Mouse (Mus musculus) thymus, adult 2 months (tissue): ENCODE data around the gene Aifm1. TPM values are rescaled to one million over a fixed set of nuclear protein-coding genes. Genes with fewer than 3 reads are reported as not detected.
A peak's percentile ranks its signal among the peaks of the same experiment; 100 is the strongest.

Source experiments
- DNase-seq: peaks from one replicate; pipeline ENCODE4 v3.0.0; 2021
- H3K27ac ChIP-seq: fragments of 200-500 bp; 2 replicates; pipeline ENCODE4 v1.5.1; 2012; ENCODE audit warnings: low read length, control low read depth; ENCODE audit not compliant: control insufficient read depth, insufficient read depth
- H3K27me3 ChIP-seq: fragments of 200-500 bp; 2 replicates; pipeline ENCODE4 v1.6.1; 2012; ENCODE audit warnings: mild to moderate bottlenecking, low read length, moderate library complexity, mixed read lengths; ENCODE audit not compliant: control insufficient read depth, insufficient read depth
- H3K36me3 ChIP-seq: fragments of 200-500 bp; 2 replicates; pipeline ENCODE4 v1.6.1; 2012; ENCODE audit warnings: mild to moderate bottlenecking, low read length, moderate library complexity; ENCODE audit not compliant: control insufficient read depth, insufficient read depth
- H3K4me1 ChIP-seq: fragments of 200-500 bp; replicated peaks from 2 replicates; pipeline ENCODE4 v1.6.1; 2012; ENCODE audit warnings: low read length; ENCODE audit not compliant: control insufficient read depth, insufficient read depth
- H3K4me3 ChIP-seq: fragments of 200-500 bp; 2 replicates; pipeline ENCODE4 v1.5.1; 2012; ENCODE audit warnings: mild to moderate bottlenecking, low read length, control low read depth, moderate library complexity; ENCODE audit not compliant: control insufficient read depth, insufficient read depth
- CTCF ChIP-seq: fragments of 200-500 bp; IDR thresholded peaks from 2 replicates; pipeline ENCODE4 v1.5.1; 2012; ENCODE audit warnings: mild to moderate bottlenecking, control low read depth, low read length, moderate library complexity, borderline replicate concordance; ENCODE audit not compliant: control insufficient read depth, poor library complexity, insufficient read depth; ENCODE audit errors: extremely low read depth
- POLR2A ChIP-seq: fragments of 200-500 bp; IDR thresholded peaks from 2 replicates; pipeline ENCODE4 v1.6.1; 2012; ENCODE audit warnings: mild to moderate bottlenecking, low read length, control low read depth, moderate library complexity; ENCODE audit not compliant: control insufficient read depth, poor library complexity, insufficient read depth; ENCODE audit errors: extremely low read depth
- WGBS: fragments of 180-500 bp; shearing (Covaris S2); methylation state at CpG from one replicate; pipeline ENCODE4 v1.1.7; 2018; 5-methylcytosine and 5-hydroxymethylcytosine counted together
- polyA plus RNA-seq: library from polyadenylated mRNA; depleted of rRNA; stranded (reverse); fragments of >200 nt; gene quantifications from 2 replicates; pipeline ENCODE4 v1.2.3, GENCODE M21; 2012; rRNA removed

Gene Aifm1
- polyA plus RNA-seq, 1 experiment, result 12.1 TPM

DNA sequence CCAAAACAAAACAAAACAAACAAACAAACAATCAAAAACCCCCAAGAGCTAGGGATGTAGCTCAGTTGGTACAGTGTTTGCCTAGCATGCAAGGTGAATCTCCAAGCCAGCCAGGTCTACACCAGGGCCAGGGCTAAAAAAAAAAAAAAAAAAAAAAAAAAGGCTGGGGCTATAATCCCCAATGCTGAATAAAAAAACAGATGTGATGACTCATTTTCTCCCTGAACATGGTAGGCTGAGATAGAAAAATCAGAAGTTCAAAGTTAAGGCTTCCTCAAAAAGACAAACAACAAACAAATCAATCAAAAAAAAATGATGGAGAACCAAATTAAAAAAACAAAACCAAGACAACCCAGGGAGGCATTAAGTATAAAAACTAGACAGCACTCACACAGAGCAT is 84.3 kb downstream of the Aifm1 start:
- H3K27me3 ChIP-seq, result no peaks in the 10 kb centered on the region

DNA sequence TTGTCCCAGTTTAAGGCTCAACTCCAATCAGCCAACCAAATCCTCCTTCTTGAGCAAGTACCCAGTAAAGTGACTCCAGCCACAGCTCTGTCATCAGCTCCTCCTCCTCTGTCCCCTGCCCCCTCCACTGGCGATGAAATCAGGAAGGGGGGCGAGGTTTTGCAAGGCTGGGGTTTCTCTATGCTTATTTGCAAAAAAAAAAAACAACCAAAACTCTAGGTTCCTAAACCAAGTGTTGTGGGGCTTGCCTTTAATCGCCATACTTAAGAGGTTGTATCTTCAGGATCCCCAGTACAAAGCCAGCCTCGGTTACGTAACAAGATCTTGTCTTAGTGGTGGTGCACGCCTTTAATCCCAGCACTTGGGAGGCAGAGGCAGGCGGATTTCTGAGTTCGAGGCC is 84.7 kb downstream of the Aifm1 start:
- peak overlapping the region; percentile 85 for H3K27ac ChIP-seq
- no peak overlapping the region for H3K4me3 ChIP-seq
- no peaks in the 10 kb centered on the region for H3K36me3 ChIP-seq
- no peaks in the 10 kb centered on the region for H3K27me3 ChIP-seq
- DNase-seq, result no peak
- WGBS, result 29% methylated on average over 8 of the region's 8 CpGs
- peaks cover 71% of the 10 kb centered on the region for H3K4me1 ChIP-seq
- no peak for TF ChIP-seq POLR2A
- TF ChIP-seq CTCF, result no peak

More for the DNA sequence above, 84.3 kb downstream of the Aifm1 start:
- Histone ChIP-seq H3K4me1 (peaks cover 69% of the 10 kb centered on the region), H3K36me3 (no peaks in the 10 kb centered on the region), H3K27ac (peak overlapping the region; percentile 85; the same call in 1 of the 2 replicates), H3K4me3 (no peak overlapping the region)
- DNase-seq, result no peak
- no peak for TF ChIP-seq POLR2A
- TF ChIP-seq CTCF, result no peak

DNA sequence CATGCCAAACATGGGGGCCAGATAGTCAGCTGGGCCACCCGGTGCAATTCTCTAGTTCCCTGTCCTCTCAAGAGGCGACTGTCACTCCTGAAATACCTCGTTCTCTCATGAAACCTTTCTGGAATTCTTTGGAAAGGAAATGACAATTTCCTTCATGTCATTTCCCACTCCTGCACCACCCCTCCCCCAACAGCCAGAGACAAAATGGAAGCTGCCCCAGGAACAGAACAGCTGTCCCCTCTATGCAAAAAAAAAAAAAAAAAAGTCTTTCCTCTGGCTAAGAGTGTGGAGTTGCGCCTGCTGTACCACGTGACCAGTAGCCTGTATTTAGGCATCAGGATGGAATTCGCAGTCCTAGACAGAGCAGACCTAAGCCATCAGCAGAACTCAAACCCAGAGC is 85.1 kb downstream of the Aifm1 start:
- H3K27ac ChIP-seq, result peak overlapping the region; percentile 85
- peaks cover 74% of the 10 kb centered on the region for H3K4me1 ChIP-seq
- TF ChIP-seq CTCF (no peak), POLR2A (no peak)
- no peaks in the 10 kb centered on the region for H3K36me3 ChIP-seq
- DNase-seq, result no peak
- 36% methylated on average over 6 of the region's 6 CpGs for WGBS
- H3K4me3 ChIP-seq, result no peak overlapping the region
- H3K27me3 ChIP-seq, result no peaks in the 10 kb centered on the region

DNA sequence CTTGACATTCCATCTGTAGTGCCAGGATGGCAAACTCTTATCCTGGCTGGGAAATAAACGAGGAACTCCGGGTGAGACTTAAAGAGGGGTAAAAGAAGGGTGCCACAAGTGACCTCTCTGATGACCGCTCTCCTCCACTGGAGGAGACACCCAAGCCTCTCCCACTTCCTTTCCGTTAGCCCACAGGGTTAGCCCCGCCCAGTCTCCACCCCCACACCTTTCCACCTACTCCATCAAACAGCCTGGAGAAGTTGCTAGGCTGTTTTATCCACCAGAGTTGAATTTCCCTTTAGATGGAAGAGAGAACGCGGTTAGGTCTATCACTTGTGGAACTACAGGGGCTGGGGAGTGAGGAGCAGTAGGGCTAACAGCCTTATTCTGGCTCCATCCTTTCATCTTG is 88.1 kb downstream of the Aifm1 start:
- peaks cover 56% of the 10 kb centered on the region for H3K4me1 ChIP-seq
- no peaks in the 10 kb centered on the region for H3K27me3 ChIP-seq
- DNase-seq, result peak; percentile 83
- TF ChIP-seq CTCF, result no peak
- TF ChIP-seq POLR2A, result no peak
- peak overlapping the region; percentile 29 for H3K4me3 ChIP-seq
- 0 out of 2 replicates have a peak, but pooled peaks cover under 1% of the 10 kb centered on the region for H3K36me3 ChIP-seq
- 0% methylated on average over 6 of the region's 7 CpGs for WGBS
- H3K27ac ChIP-seq, result peak overlapping the region; percentile 99

Other genes with a start within 250 kb of the Aifm1 start
- 7.8 TPM in 2 replicates for gene Bcorl1, start 172.2 kb downstream of the Aifm1 start, polyA plus RNA-seq
- 90.5 and 92.3 TPM in 2 replicates for gene Elf4, start 50.4 kb downstream of the Aifm1 start, polyA plus RNA-seq
- 2.0 and 2.5 TPM in 2 replicates for gene Rab33a, start 5.7 kb upstream of the Aifm1 start, polyA plus RNA-seq
- gene Zfp280c, start 80.9 kb upstream of the Aifm1 start, polyA plus RNA-seq, result 8.8 and 11.4 TPM in 2 replicates
- gene Slc25a14, start 109.8 kb upstream of the Aifm1 start, polyA plus RNA-seq, result 3.2 and 4.8 TPM in 2 replicates
- 0.07 TPM in 1 of 2 replicates, not detected in the other for gene Gpr119, start 160.9 kb upstream of the Aifm1 start, polyA plus RNA-seq
- gene Rbmx2, start 181.4 kb upstream of the Aifm1 start, polyA plus RNA-seq, result 3.2 and 3.4 TPM in 2 replicates